Mouse (Mus musculus) gastrocnemius, postnatal 4 days (tissue): Measurements from ENCODE around the gene Caap1. TPM values are rescaled to one million over a fixed set of nuclear protein-coding genes. Genes with fewer than 3 reads are reported as not detected.
A peak's percentile ranks its signal among the peaks of the same experiment; 100 is the strongest.

ENCODE experiments used
- DNase-seq, 2 experiments: peaks; one replicate each; pipeline ENCODE4 v3.0.0; 2021 to 2022; ENCODE audit warnings: low spot score in 2 of 2, mixed read lengths in 2 of 2
- long read RNA-seq, 2 experiments: library from polyadenylated mRNA; stranded (forward); transcript quantifications; one replicate each; pipeline ENCODE4 v2.0.0; 2021
- total RNA-seq, 2 experiments: library from RNA; stranded (reverse); gene quantifications; 2 replicates each; pipeline ENCODE4 v1.2.3; 2021

The Caap1 gene
- total RNA-seq: 1 to 10 TPM; 6.2 to 6.4 TPM
- long read RNA-seq, experiment 1, transcript Caap1-201 (6 exons, 2,107 nt): major isoform, 18 of 23 reads
- long read RNA-seq, experiment 1, partial matches to known transcripts: 1 of 23 reads
- long read RNA-seq, experiment 1, other reads (novel, unspliced or antisense): 4 of 23 reads
- long read RNA-seq, experiment 2, transcript Caap1-201 (6 exons, 2,107 nt): major isoform, 15 of 18 reads
- long read RNA-seq, experiment 2, partial matches to known transcripts: 0 of 18 reads
- long read RNA-seq, experiment 2, other reads (novel, unspliced or antisense): 1 of 18 reads

- peak; percentile 95 to 97 for DNase-seq
Measured at GRCm38 (mm10) chr4:94556265-94557054, at the start of gene Caap1, which contains the start of gene Gm10306. Gene Caap1, minus strand, starts transcription at chr4:94556796. Gene Gm10306, plus strand, starts transcription at chr4:94556546.

- no peak for DNase-seq
Measured at GRCm38 (mm10) chr4:94605591-94605990, 49.0 kb upstream of the Caap1 start.

GRCm38 (mm10) chr4:94604452-94605019 lies 47.9 kb upstream of the Caap1 start:
- no peak for DNase-seq

- peak; percentile 80 to 89 for DNase-seq
Measured at GRCm38 (mm10) chr4:94603031-94603629, 46.5 kb upstream of the Caap1 start, which contains the start of gene Plaa. Gene Plaa, minus strand, starts transcription at chr4:94603244.

- peak in 1 of 2 experiments; percentile 9 for DNase-seq
Measured at GRCm38 (mm10) chr4:94602496-94603030, 46.0 kb upstream of the Caap1 start.

GRCm38 (mm10) chr4:94601395-94601794 lies 44.8 kb upstream of the Caap1 start:
- DNase-seq: no peak

- no peak for DNase-seq
Measured at GRCm38 (mm10) chr4:94592709-94593108, 36.1 kb upstream of the Caap1 start.

- no peak for DNase-seq
Measured at GRCm38 (mm10) chr4:94591765-94592381, 35.3 kb upstream of the Caap1 start.

- no peak for DNase-seq
Measured at GRCm38 (mm10) chr4:94572677-94573076, 16.1 kb upstream of the Caap1 start.

- DNase-seq: no peak
Measured at GRCm38 (mm10) chr4:94564297-94564696, 7.7 kb upstream of the Caap1 start.

GRCm38 (mm10) chr4:94561954-94562648 lies 5.5 kb upstream of the Caap1 start:
- DNase-seq: no peak

GRCm38 (mm10) chr4:94560316-94560715 lies 3.7 kb upstream of the Caap1 start:
- no peak for DNase-seq

- DNase-seq: no peak
Measured at GRCm38 (mm10) chr4:94559266-94559665, 2.7 kb upstream of the Caap1 start.

- DNase-seq: no peak
Measured at GRCm38 (mm10) chr4:94557145-94557544, 549 bp upstream of the Caap1 start.

- DNase-seq: no peak
Measured at GRCm38 (mm10) chr4:94554955-94555494, 1.6 kb downstream of the Caap1 start.

- DNase-seq: no peak
Measured at GRCm38 (mm10) chr4:94544321-94544720, 12.3 kb downstream of the Caap1 start.

GRCm38 (mm10) chr4:94543041-94543440 lies 13.6 kb downstream of the Caap1 start:
- DNase-seq: no peak

- DNase-seq: no peak
Measured at GRCm38 (mm10) chr4:94533205-94533604, 23.4 kb downstream of the Caap1 start.

GRCm38 (mm10) chr4:94529448-94529847 lies 27.1 kb downstream of the Caap1 start:
- no peak for DNase-seq

GRCm38 (mm10) chr4:94523321-94523720 lies 33.3 kb downstream of the Caap1 start:
- DNase-seq: no peak
